Mouse (Mus musculus) megakaryocyte-erythroid progenitor cell, adult 5-6 weeks (primary cell): Measurements from ENCODE around the gene Bcar3. TPM values are rescaled to one million over a fixed set of nuclear protein-coding genes. Genes with fewer than 3 reads are reported as not detected.
"Not testable (repeated sequence)": the region's sequence is repeated elsewhere in the genome, so short reads cannot be mapped to it uniquely, and the experiment has no call there.

Experiments used
- ATAC-seq: replicated peaks from 2 replicates; pipeline ENCODE4 v1.8.0; 2016; ENCODE audit warnings: mild to moderate bottlenecking, inconsistent platforms; ENCODE audit not compliant: severe bottlenecking, poor library complexity, low FRiP score, low TSS enrichment
- total RNA-seq, 2 experiments: library from RNA; stranded (forward) in 1 of 2; stranded (reverse) in 1 of 2; fragments of 200-1000, 215-1000 nt in 1 of 2; fragments of >200 nt in 1 of 2; fragmentation: Nextera tagmentation in 1 of 2; gene quantifications; 2 replicates each; pipeline ENCODE4 v1.2.3; 2014 to 2017

The Bcar3 gene
- total RNA-seq (2014; fragmentation: Nextera tagmentation): 0.84 TPM in 1 of 2 replicates, not detected in the other
- total RNA-seq (2017): not detected in 2 replicates

- peak; percentile 75 for ATAC-seq
Observed at GRCm38 (mm10) chr3:122293954-122294850, at the start of gene Bcar3. Gene Bcar3, plus strand, starts transcription at chr3:122294136.

GRCm38 (mm10) chr3:122244759-122245158 is 49.2 kb upstream of the Bcar3 start:
- ATAC-seq: no peak

- peak; percentile 74 for ATAC-seq
Observed at GRCm38 (mm10) chr3:122245215-122245877, 48.6 kb upstream of the Bcar3 start, which contains the start of gene Gclm. Gene Gclm, plus strand, starts transcription at chr3:122245557.

- 0 out of 2 replicates have a peak, but pooled peaks have one; percentile 11 for ATAC-seq
Observed at GRCm38 (mm10) chr3:122245878-122246332, 48.0 kb upstream of the Bcar3 start.

- ATAC-seq: no peak
Observed at GRCm38 (mm10) chr3:122246406-122246805, 47.5 kb upstream of the Bcar3 start.

- ATAC-seq: peak; percentile 66
Observed at GRCm38 (mm10) chr3:122246986-122247767, 46.8 kb upstream of the Bcar3 start.

- peak; percentile 46 for ATAC-seq
Observed at GRCm38 (mm10) chr3:122247768-122248100, 46.2 kb upstream of the Bcar3 start.

- ATAC-seq: peak; percentile 26; the same call in 1 of the 2 replicates
Observed at GRCm38 (mm10) chr3:122252466-122253253, 41.3 kb upstream of the Bcar3 start.

GRCm38 (mm10) chr3:122254050-122254449 is 39.9 kb upstream of the Bcar3 start:
- ATAC-seq: not testable (repeated sequence)

GRCm38 (mm10) chr3:122269986-122270385 is 23.9 kb upstream of the Bcar3 start:
- no peak for ATAC-seq

GRCm38 (mm10) chr3:122272565-122272964 is 21.4 kb upstream of the Bcar3 start:
- not testable (repeated sequence) for ATAC-seq

GRCm38 (mm10) chr3:122273407-122274240 is 20.3 kb upstream of the Bcar3 start:
- no peak; the same call in 1 of the 2 replicates for ATAC-seq

- peak; percentile 79 for ATAC-seq
Observed at GRCm38 (mm10) chr3:122274241-122275024, 19.5 kb upstream of the Bcar3 start, which contains the start of gene Dnttip2. Gene Dnttip2, plus strand, starts transcription at chr3:122274388.

- no peak for ATAC-seq
Observed at GRCm38 (mm10) chr3:122275111-122275510, 18.8 kb upstream of the Bcar3 start.

- 0 out of 2 replicates have a peak, but pooled peaks have one; percentile 13 for ATAC-seq
Observed at GRCm38 (mm10) chr3:122287195-122287594, 6.7 kb upstream of the Bcar3 start.

GRCm38 (mm10) chr3:122288613-122289195 is 5.2 kb upstream of the Bcar3 start:
- ATAC-seq: no peak

GRCm38 (mm10) chr3:122289344-122289743 is 4.6 kb upstream of the Bcar3 start:
- not testable (repeated sequence) for ATAC-seq
